Mouse (Mus musculus) small intestine, adult 2 months (tissue): ENCODE measurements around the gene Tubb2b. TPM values are rescaled to one million over a fixed set of nuclear protein-coding genes. Genes with fewer than 3 reads are reported as not detected.

ENCODE experiments used
- H3K27ac ChIP-seq: fragments of 200-500 bp; 2 replicates; pipeline ENCODE4 v1.5.1; 2012; ENCODE audit warnings: low read depth, low read length, control low read depth, inconsistent platforms; ENCODE audit not compliant: insufficient read depth
- H3K27me3 ChIP-seq: fragments of 200-500 bp; 2 replicates; pipeline ENCODE4 v1.6.1; 2012; ENCODE audit warnings: mild to moderate bottlenecking, moderate library complexity, low read length, inconsistent platforms; ENCODE audit not compliant: control insufficient read depth, insufficient read depth
- H3K36me3 ChIP-seq: fragments of 200-500 bp; 2 replicates; pipeline ENCODE4 v1.6.1; 2012; ENCODE audit warnings: mild to moderate bottlenecking, low read length, control low read depth, inconsistent platforms; ENCODE audit not compliant: control insufficient read depth, insufficient read depth
- H3K4me1 ChIP-seq: fragments of 200-500 bp; 2 replicates; pipeline ENCODE4 v1.6.1; 2012; ENCODE audit warnings: low read length, inconsistent platforms, mixed read lengths; ENCODE audit not compliant: control insufficient read depth, insufficient read depth, insufficient read length
- H3K4me3 ChIP-seq: fragments of 200-500 bp; 2 replicates; pipeline ENCODE4 v1.5.1; 2012; ENCODE audit warnings: low read depth, mild to moderate bottlenecking, control low read depth, inconsistent platforms, low read length, moderate library complexity
- CTCF ChIP-seq: fragments of 200-500 bp; IDR thresholded peaks from 2 replicates; pipeline ENCODE4 v1.5.1; 2012; ENCODE audit warnings: low read depth, mild to moderate bottlenecking, control low read depth, inconsistent platforms, low read length, moderate library complexity, mixed read lengths; ENCODE audit not compliant: insufficient replicate concordance, insufficient read length; ENCODE audit errors: extremely low read depth
- POLR2A ChIP-seq: fragments of 200-500 bp; IDR thresholded peaks from 2 replicates; pipeline ENCODE4 v1.6.1; 2012; ENCODE audit warnings: low read depth, mild to moderate bottlenecking, control low read depth, inconsistent platforms, low read length, moderate library complexity
- WGBS: fragments of 180-500 bp; shearing (Covaris S2); methylation state at CpG from one replicate; pipeline ENCODE4 v1.1.7; 2018; 5-methylcytosine and 5-hydroxymethylcytosine counted together
- polyA plus RNA-seq: library from polyadenylated mRNA; depleted of rRNA; stranded (reverse); fragments of >200 nt; gene quantifications from 2 replicates; pipeline ENCODE4 v1.2.3, GENCODE M21; 2012

Tubb2b gene
- polyA plus RNA-seq, 1 experiment: 12.6 TPM

DNA sequence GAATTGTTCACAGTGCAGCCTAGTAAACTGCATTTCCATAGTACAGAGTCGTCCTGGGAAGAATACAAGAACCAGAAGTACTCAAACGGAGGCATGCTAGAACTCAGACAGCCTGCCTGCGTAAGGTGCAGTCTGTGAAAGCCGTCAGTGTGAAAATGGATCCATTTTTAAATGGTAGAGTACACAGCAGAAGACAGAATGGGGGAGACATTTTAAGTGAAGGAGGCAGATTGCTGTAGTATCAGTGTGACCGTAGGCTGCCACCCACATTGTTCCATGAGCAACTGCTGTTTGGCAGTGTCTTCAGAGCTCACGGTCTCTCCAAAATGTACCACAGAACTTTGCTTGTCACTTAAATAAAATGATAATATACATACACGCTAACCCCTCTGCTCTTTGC lies 4.0 kb upstream of the Tubb2b start:
- H3K27me3 ChIP-seq: 0 out of 2 replicates have a peak, but pooled peaks cover 3% of the 10 kb centered on the region
- H3K36me3 ChIP-seq: no peaks in the 10 kb centered on the region
- H3K4me3 ChIP-seq: no peak overlapping the region
- H3K4me1 ChIP-seq: peaks cover 20% of the 10 kb centered on the region
- TF ChIP-seq POLR2A (no peak), CTCF (no peak)
- WGBS: 92% methylated on average over 7 of the region's 7 CpGs
- no peak overlapping the region for H3K27ac ChIP-seq

DNA sequence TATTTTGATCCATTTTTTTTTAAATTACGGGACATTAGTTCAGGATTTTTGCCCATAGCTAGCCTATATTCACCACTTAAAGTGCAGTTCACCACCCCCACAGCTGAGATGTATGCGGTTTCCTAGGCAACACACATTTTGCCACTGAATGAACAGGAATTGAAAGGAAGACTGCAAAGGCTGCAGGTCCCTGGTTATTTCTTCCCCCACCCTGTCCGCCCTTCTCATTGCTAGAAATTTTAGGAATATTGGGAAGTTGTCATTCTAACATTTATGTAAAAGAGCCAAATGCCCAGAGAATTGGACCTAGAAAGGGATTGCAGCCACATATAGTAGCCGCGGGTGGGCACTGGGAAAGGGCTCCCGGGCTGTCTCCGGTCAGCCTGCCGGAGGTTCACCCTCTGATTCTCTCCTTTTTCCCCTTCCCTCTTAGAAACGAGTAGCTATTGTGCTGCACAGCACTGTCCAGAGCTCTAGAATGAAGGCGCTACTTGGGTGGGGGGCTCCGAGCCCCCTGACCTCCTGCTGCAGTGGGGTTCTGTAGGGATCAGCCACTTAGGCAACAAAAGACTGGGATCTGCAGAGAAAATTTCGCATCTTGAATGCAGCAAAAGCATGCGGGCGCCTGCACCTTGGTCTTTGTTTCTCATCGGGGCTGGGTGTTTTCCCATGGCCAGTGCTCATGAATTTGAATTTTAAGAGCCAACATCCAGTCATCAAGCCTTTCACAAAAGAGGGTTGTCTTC lies 3.2 kb upstream of the Tubb2b start:
- H3K27me3 ChIP-seq: 0 out of 2 replicates have a peak, but pooled peaks cover 3% of the 10 kb centered on the region
- peaks cover 21% of the 10 kb centered on the region for H3K4me1 ChIP-seq
- no peaks in the 10 kb centered on the region for H3K36me3 ChIP-seq
- no peak overlapping the region for H3K4me3 ChIP-seq
- 70% methylated on average over 15 of the region's 15 CpGs for WGBS
- no peak overlapping the region for H3K27ac ChIP-seq
- TF ChIP-seq POLR2A (no peak), CTCF (no peak)

DNA sequence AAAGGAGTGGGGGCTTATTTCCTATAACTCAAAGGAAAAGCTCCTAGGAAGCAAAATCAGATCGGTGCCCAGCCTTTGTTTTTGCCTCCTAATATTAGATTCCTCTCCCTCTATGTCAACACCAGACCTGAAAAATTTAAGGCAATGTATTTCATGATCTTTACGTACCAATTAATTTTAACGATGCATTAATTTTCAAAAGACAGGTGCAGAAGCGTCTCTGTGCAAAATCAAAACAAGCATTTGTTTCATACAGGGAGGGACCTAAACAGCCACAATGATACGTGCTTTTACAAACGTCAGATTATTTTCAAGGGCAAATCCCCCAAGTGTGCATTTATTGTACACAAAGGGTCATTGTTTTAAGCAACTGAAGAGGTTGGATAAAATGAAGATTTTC lies 2.6 kb upstream of the Tubb2b start:
- 73% methylated on average over 6 of the region's 6 CpGs for WGBS
- H3K27me3 ChIP-seq: 0 out of 2 replicates have a peak, but pooled peaks cover 3% of the 10 kb centered on the region

DNA sequence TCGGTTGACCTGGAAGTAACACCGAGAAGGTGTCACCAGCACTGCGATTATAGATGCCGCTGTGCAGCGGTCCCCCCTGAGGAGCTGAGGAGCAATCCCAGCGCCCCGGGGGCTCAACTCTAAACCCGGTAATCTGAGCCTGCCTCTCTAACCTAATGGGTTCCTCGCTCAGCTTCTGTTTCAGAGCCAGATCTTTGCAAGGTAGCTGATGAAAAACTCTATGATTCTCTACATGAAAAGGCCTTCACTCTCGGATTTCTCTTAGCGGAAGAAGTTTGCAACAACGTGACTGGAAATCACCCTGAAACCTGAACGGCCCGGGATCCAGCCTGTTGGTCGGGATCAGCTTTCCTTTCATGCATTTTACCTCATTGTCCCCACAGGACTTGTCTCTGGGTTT lies 2.0 kb upstream of the Tubb2b start:
- H3K27ac ChIP-seq: no peak overlapping the region
- H3K4me1 ChIP-seq: peaks cover 21% of the 10 kb centered on the region
- H3K4me3 ChIP-seq: no peak overlapping the region
- no peak for TF ChIP-seq POLR2A
- TF ChIP-seq CTCF: no peak
- 0 out of 2 replicates have a peak, but pooled peaks cover 3% of the 10 kb centered on the region for H3K27me3 ChIP-seq
- H3K36me3 ChIP-seq: no peaks in the 10 kb centered on the region
- WGBS: 47% methylated on average over 15 of the region's 15 CpGs

More for the DNA sequence above, 2.6 kb upstream of the Tubb2b start:
- no peaks in the 10 kb centered on the region for H3K36me3 ChIP-seq
- no peak overlapping the region for H3K27ac ChIP-seq
- H3K4me1 ChIP-seq: peaks cover 21% of the 10 kb centered on the region
- TF ChIP-seq POLR2A (no peak), CTCF (no peak)
- H3K4me3 ChIP-seq: no peak overlapping the region

DNA sequence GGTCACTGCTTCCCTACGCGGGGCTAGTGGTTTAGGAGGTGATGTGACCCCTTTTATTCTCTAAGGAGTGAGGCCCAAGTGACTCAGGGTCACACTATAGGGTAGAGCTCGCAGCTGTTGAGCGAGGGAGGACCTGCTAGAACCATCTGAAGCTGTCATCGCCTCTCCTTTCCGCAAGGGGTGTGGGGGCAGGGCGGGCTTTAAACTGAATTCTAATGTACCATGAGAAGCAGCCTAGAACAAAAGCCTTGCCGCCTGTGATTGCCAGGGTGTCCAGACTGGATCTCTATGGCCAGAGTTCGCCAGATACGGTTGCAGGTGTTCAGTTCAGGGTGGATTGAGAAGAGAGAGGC lies 1.4 kb upstream of the Tubb2b start:
- no peak overlapping the region for H3K27ac ChIP-seq
- H3K36me3 ChIP-seq: no peaks in the 10 kb centered on the region
- WGBS: 10% methylated on average over 10 of the region's 10 CpGs
- H3K4me1 ChIP-seq: peaks cover 21% of the 10 kb centered on the region
- TF ChIP-seq POLR2A: no peak
- TF ChIP-seq CTCF: no peak
- H3K4me3 ChIP-seq: no peak overlapping the region
- 0 out of 2 replicates have a peak, but pooled peaks cover 3% of the 10 kb centered on the region for H3K27me3 ChIP-seq

DNA sequence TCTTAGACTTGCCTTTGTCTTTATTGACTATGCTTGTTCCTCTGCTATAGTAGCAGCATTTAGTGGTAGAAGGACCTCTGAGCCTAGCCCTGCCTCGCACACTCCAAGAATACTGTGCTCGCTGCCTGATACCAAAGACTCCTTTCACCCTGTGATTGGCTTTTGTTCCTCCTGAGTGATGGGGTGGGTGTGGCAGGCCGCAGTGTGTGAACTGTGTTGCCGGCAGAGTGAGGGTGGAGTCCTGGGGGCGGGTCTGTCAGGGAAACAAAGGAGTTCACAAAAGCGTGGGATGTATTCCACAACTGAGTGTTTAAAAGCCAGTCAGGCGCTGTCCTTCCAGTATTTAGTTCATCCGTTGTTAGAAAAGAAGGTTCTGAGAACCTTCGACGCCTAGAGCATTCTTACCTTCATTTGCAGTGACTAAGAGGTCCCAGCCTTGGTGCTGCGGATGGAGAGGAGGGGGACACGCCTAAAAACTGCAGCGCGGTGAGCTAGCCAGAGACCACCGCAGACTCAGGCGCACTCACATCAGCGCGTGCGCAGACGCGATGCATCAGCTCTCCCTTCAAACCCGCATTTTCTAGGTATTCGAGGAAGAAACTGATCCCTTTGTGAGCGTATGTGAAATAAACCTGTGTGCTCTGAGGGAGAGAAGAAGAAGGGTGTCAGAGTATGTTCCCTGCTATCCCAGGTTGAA lies 893 bp upstream of the Tubb2b start:
- H3K27me3 ChIP-seq: 0 out of 2 replicates have a peak, but pooled peaks cover 3% of the 10 kb centered on the region
- 3% methylated on average over 24 of the region's 24 CpGs for WGBS
- TF ChIP-seq CTCF: no peak
- TF ChIP-seq POLR2A: no peak
- no peaks in the 10 kb centered on the region for H3K36me3 ChIP-seq
- peak overlapping the region; percentile 13; the same call in 1 of the 2 replicates for H3K4me3 ChIP-seq
- peaks cover 21% of the 10 kb centered on the region for H3K4me1 ChIP-seq
- H3K27ac ChIP-seq: no peak overlapping the region

DNA sequence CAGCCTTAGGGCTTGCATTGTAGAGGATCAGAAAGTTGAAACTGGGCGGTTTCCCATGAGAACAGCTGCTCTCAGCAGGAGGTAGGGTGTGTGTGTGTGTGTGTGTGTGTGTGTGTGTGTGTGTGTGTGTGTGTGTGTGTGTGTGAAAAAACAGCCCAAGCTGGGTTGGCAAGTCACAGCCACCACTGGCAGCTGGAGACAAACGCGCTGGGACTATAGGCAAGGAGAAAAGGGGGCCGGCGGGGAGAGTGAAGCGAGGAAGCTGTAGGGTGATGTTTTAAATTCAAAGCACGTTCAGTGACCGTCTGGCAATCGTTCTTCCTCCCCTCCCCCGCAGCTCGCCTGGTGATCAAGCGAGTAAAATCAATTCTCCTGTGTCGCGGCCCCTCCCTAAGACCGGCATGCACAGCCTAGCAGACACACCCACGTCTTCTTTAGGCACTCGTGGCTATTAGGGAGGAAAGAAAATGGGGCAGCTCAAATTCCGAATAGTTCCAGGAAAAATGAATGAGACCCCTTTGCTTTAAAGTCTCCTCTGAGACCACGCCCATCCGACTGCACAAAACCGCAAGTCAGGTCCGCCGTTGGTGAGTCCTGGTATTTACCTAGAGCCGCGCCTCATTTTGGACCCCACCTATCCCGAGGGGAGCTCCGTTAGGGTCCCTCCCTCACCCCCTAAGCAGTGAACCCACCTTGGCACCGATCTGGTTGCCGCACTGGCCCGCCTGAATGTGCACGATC lies 611 bp downstream of the Tubb2b start:
- Histone ChIP-seq H3K4me3 (peak overlapping the region; percentile 68), H3K36me3 (no peaks in the 10 kb centered on the region), H3K27me3 (0 out of 2 replicates have a peak, but pooled peaks cover 3% of the 10 kb centered on the region), H3K27ac (peak overlapping the region; percentile 1; the same call in 1 of the 2 replicates), H3K4me1 (peaks cover 21% of the 10 kb centered on the region)
- 1% methylated on average over 31 of the region's 31 CpGs for WGBS
- TF ChIP-seq POLR2A (no peak), CTCF (no peak)
